Mouse (Mus musculus) lung, adult 2 months (tissue): ENCODE measurements around the gene Xdh.

Source experiments
- CTCF ChIP-seq: fragments of 200-500 bp; IDR thresholded peaks from 2 replicates; pipeline ENCODE4 v1.5.1; 2011; ENCODE audit warnings: mild to moderate bottlenecking, low read length, control low read depth; ENCODE audit not compliant: insufficient read depth
- POLR2A ChIP-seq: fragments of 200-500 bp; IDR thresholded peaks from 2 replicates; pipeline ENCODE4 v1.6.1; 2011; ENCODE audit warnings: low read depth, mild to moderate bottlenecking, control low read depth, low read length, borderline replicate concordance; ENCODE audit errors: extremely low read depth

GRCm38 (mm10) chr17:73894399-73894798 is 55.6 kb downstream of the Xdh start:
- no peak for TF ChIP-seq POLR2A
- no peak for TF ChIP-seq CTCF
